15 mouse cellular contexts compared by ENCODE assay signal in genomic region chr3:81916030-81916686, GRCm38 (mm10). TPM values are rescaled to one million over a fixed set of nuclear protein-coding genes. Genes with fewer than 3 reads are reported as not detected.
DNase-seq lines count a peak whose midpoint lies in the region; ATAC-seq and TF ChIP-seq lines count a peak whose summit lies in the region.
"Had no signal": no experiment of that assay in that cellular context is flagged by ENCODE, and none has a peak within 500 bp of the region (broad histone marks: within the 10 kb centered on the region; RNA-seq: fewer than 3 reads in every experiment).

No protein-coding gene starts in this region.

- peak; percentile 15 for DNase-seq in gastrocnemius, postnatal 10 days
- DNase-seq in gastrocnemius, adult 8-10 months (ENCODE audit: low spot score in 2 of 2), result no peak
- peak; percentile 27 to 54 for DNase-seq in lung, postnatal 4 days
- DNase-seq in lung, postnatal 25 days (ENCODE audit: low spot score), result no peak
- peak; percentile 59 for DNase-seq in adipocyte (ENCODE audit: low spot score)
- DNase-seq: cerebellum, postnatal 36 days; gastrocnemius, postnatal 36 days; thymus, postnatal 14 days had no signal

- no peak overlapping the region for H3K27ac ChIP-seq in hindbrain, embryonic 13.5 days
- H3K27ac ChIP-seq in intestine, postnatal 0 days (ENCODE audit: low read depth, low read length), result no peak overlapping the region
- no peak overlapping the region for H3K27ac ChIP-seq in kidney, embryonic 14.5 days (ENCODE audit: low read depth, low read length)
- H3K27ac ChIP-seq: limb, embryonic 12.5 days; lung, embryonic 15.5 days had no signal

- TF ChIP-seq CTCF in intestine, postnatal 0 days (IDR thresholded peaks at IDR 0.05; ENCODE audit: low read depth), result no peak

- WGBS in hindbrain, embryonic 13.5 days, result 57% methylated on average over 5 of the region's 5 CpGs
- 59% methylated on average over 5 of the region's 5 CpGs for WGBS in intestine, postnatal 0 days
- WGBS in kidney, embryonic 14.5 days, result 88% methylated on average over 5 of the region's 5 CpGs

- H3K9me3 ChIP-seq in hindbrain, embryonic 13.5 days, result no peaks in the 10 kb centered on the region
- no peaks in the 10 kb centered on the region for H3K9me3 ChIP-seq in intestine, postnatal 0 days (ENCODE audit: control insufficient read depth)
- no peaks in the 10 kb centered on the region for H3K9me3 ChIP-seq in kidney, embryonic 14.5 days (ENCODE audit: control insufficient read depth, low read length)
- H3K9me3 ChIP-seq: limb, embryonic 12.5 days; lung, embryonic 15.5 days had no signal

- no peak overlapping the region for H3K4me3 ChIP-seq in hindbrain, embryonic 13.5 days
- no peak overlapping the region for H3K4me3 ChIP-seq in intestine, postnatal 0 days (ENCODE audit: low read depth, low read length)
- H3K4me3 ChIP-seq in kidney, embryonic 14.5 days (ENCODE audit: low read length), result no peak overlapping the region
- H3K4me3 ChIP-seq: erythroblast, embryonic 14.5 days; limb, embryonic 12.5 days; lung, embryonic 15.5 days had no signal

- H3K4me1 ChIP-seq in hindbrain, embryonic 13.5 days (replicated peaks), result peaks cover 4% of the 10 kb centered on the region; the same call in 1 of the 2 replicates
- no peaks in the 10 kb centered on the region for H3K4me1 ChIP-seq in intestine, postnatal 0 days (replicated peaks; ENCODE audit: control insufficient read depth, insufficient read depth, low read length)
- no peaks in the 10 kb centered on the region for H3K4me1 ChIP-seq in kidney, embryonic 14.5 days (ENCODE audit: control insufficient read depth, insufficient read depth, low read length)
- H3K4me1 ChIP-seq: limb, embryonic 12.5 days; lung, embryonic 15.5 days had no signal

- no peak overlapping the region for H3K4me2 ChIP-seq in hindbrain, embryonic 13.5 days
- no peak overlapping the region for H3K4me2 ChIP-seq in intestine, postnatal 0 days (replicated peaks; ENCODE audit: low read depth)
- no peak overlapping the region for H3K4me2 ChIP-seq in kidney, embryonic 14.5 days (replicated peaks; ENCODE audit: low read depth, low read length)
- H3K4me2 ChIP-seq: limb, embryonic 12.5 days; lung, embryonic 15.5 days had no signal

- H3K27me3 ChIP-seq in hindbrain, embryonic 13.5 days, result no peaks in the 10 kb centered on the region
- no peaks in the 10 kb centered on the region for H3K27me3 ChIP-seq in intestine, postnatal 0 days (replicated peaks; ENCODE audit: control insufficient read depth, insufficient read depth, low read length)
- no peaks in the 10 kb centered on the region for H3K27me3 ChIP-seq in kidney, embryonic 14.5 days (ENCODE audit: control insufficient read depth, insufficient read depth, low read length)
- H3K27me3 ChIP-seq: limb, embryonic 12.5 days; lung, embryonic 15.5 days had no signal

- H3K9ac ChIP-seq in hindbrain, embryonic 13.5 days, result no peak overlapping the region
- no peak overlapping the region for H3K9ac ChIP-seq in intestine, postnatal 0 days (ENCODE audit: low read depth, low read length)
- H3K9ac ChIP-seq in kidney, embryonic 14.5 days (ENCODE audit: low read depth, low read length), result no peak overlapping the region
- H3K9ac ChIP-seq: limb, embryonic 12.5 days; lung, embryonic 15.5 days had no signal

- H3K36me3 ChIP-seq in hindbrain, embryonic 13.5 days, result no peaks in the 10 kb centered on the region
- no peaks in the 10 kb centered on the region for H3K36me3 ChIP-seq in intestine, postnatal 0 days (ENCODE audit: control insufficient read depth, insufficient read depth)
- no peaks in the 10 kb centered on the region for H3K36me3 ChIP-seq in kidney, embryonic 14.5 days (ENCODE audit: control insufficient read depth, insufficient read depth, low read length)
- H3K36me3 ChIP-seq: limb, embryonic 12.5 days; lung, embryonic 15.5 days had no signal

- ATAC-seq in hindbrain, embryonic 13.5 days (ENCODE audit: low FRiP score), result peak; percentile 49; the same call in 1 of the 2 replicates
- no peak for ATAC-seq in intestine, postnatal 0 days
- ATAC-seq in kidney, embryonic 14.5 days (ENCODE audit: low FRiP score, low TSS enrichment), result no peak
- ATAC-seq: inflammation-experienced regulatory T-cells, adult 6 months had no signal

RNA-seq across cellular contexts. Expression of gene Ctso, which starts 16.2 kb away (rescaled TPM):
- 1 to 10 TPM; 5.2 to 7.7 TPM for total RNA-seq in gastrocnemius, postnatal 10 days (2021)
- 1 to 10 TPM; 5.3 to 6.1 (median 5.6) TPM for total RNA-seq in gastrocnemius, adult 8-10 months (2022)
- 9.8 and 10.6 TPM in 2 replicates for polyA plus RNA-seq in hindbrain, embryonic 13.5 days (2015; fragmentation: Nextera tagmentation; extraction: Ambion mirVana)
- 51.9 and 60.9 TPM in 2 replicates for polyA plus RNA-seq in intestine, postnatal 0 days (2015; fragmentation: Nextera tagmentation; extraction: Ambion mirVana)
- polyA plus RNA-seq in kidney, embryonic 14.5 days (2014; fragmentation: Nextera tagmentation; extraction: Ambion mirVana), result 7.6 and 11.7 TPM in 2 replicates

RNA-seq across cellular contexts. Expression of gene Tdo2, which starts 59.8 kb away (rescaled TPM):
- not detected for total RNA-seq in gastrocnemius, postnatal 10 days (2021)
- under 1 TPM in 1 of 4 experiments, not detected in 3; 0.13 TPM for total RNA-seq in gastrocnemius, adult 8-10 months (2022)
- 0.05 TPM in 1 of 2 replicates, not detected in the other for polyA plus RNA-seq in hindbrain, embryonic 13.5 days (2015; fragmentation: Nextera tagmentation; extraction: Ambion mirVana)
- 0.68 and 1.0 TPM in 2 replicates for polyA plus RNA-seq in intestine, postnatal 0 days (2015; fragmentation: Nextera tagmentation; extraction: Ambion mirVana)
- 0.08 and 0.23 TPM in 2 replicates for polyA plus RNA-seq in kidney, embryonic 14.5 days (2014; fragmentation: Nextera tagmentation; extraction: Ambion mirVana)
- total RNA-seq: gastrocnemius, postnatal 36 days had no signal
- polyA plus RNA-seq: erythroblast, embryonic 14.5 days had no signal

Comparison
In these comparisons a context has a peak if more than half of its experiments do, and no peak if none do; other contexts are left out.
1. DNase-seq: peak in gastrocnemius, postnatal 10 days (single experiment), lung, postnatal 4 days (2 of 2) and adipocyte (single experiment); none in gastrocnemius, adult 8-10 months (0 of 2) and lung, postnatal 25 days (single experiment).